Mouse (Mus musculus): ENCODE measurements at regions not wholly inside any gene's neighbourhood (a gene's known extent, or its start where the extent isn't known, plus 50 kb on each side); places are given as distances from the start of the nearest gene placed in this dataset.

GRCm38 (mm10) chr2:46356651-46357050, 1239.5 kb upstream of the Zeb2 start:
- no peak for DNase-seq

- no peak for DNase-seq
These were observed 1223.5 kb upstream of the Zeb2 start for GRCm38 (mm10) chr2:46340694-46341093.

DNA sequence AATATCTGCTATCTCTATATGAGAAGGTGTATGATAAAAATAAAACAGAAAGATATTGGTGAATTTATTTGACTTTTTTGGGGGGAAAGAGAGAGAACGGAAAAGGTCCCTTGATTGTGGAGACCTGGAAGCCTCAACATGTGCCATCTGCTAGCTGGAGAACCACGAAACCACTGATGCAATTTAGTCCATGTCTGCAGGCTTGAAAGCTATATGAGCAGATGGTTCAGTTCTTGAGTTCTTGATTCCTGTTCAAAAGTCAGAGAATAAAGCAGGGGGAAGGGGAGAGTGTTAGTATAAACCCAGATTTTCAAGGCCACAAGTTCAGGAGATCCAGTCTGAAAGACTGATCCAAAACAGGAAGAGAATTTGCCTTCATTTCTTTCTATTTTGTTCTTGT, 1199.5 kb upstream of the Zeb2 start:
- DNase-seq = peak; percentile 12

DNA sequence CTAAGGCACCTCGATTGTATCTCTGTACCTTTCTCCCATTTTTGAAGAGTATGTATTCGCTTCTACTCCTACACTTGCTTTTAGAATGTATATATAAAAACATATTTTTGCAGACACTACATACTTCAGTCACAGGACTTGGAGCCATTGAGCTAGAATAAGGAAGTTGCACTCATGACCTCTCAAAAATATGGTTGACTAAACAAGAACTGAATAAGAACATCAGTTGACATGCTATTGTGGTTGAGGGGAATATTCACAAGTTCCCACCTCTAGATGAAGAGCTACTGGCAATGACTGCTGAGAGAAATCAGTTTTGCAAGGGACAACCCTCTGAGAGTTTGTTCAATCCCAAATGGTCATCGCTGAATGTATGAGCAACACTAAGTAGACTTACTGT, 1198.0 kb upstream of the Zeb2 start:
- DNase-seq = no peak

GRCm38 (mm10) chr2:46307582-46308153, 1190.5 kb upstream of the Zeb2 start:
- no peak for DNase-seq

DNA sequence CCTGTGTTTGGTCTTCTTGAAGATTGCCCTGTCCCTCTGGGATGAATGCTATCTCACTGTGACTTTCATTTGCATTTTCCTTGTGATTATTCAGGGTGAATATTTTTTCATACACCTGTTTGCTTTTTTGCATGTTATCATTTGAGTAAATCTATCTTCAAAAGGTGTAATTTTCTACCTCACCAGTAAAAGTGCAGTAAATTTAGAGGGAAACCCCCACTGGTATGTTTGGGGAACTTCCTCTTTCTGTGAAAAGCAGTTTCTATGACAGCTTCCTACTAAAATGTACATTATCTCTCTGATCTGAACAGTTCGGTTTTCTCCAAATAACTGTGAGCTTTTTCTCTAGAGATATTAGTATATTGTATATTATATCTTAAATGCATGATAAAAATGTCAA, 1185.4 kb upstream of the Zeb2 start:
- DNase-seq = no peak

- DNase-seq = no peak
These were observed 1180.2 kb upstream of the Zeb2 start for GRCm38 (mm10) chr2:46297274-46297843.

DNA sequence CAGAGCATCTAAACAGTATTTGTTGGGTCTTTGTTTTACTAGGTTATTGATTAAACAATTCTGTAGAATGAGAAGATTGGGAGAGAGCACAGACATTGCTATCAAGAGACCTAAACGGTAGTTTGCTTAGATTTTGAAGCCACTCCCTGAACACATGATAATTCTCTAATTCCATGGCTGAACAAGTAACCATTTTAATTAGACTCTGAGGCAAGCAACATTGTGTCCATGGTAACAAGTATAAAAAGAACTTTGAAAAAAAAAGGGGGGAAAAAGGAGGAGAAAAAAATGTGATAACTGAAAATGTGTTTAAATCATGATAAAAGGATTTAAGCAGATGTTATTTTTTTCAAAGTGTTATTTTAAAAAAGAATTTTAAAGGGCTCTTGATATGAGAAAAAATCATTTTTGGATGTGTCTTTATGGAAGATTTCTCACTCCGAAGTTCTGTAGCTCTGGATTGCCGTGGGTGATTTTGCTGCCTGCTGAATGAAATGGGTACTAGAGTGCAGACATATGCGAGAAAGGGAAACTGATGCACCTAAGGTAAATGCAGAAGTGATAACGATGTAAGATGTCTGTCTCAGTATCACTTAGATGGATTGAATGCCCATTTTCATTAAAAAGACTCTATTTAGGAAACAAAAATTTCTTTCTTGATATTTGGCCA, 1166.9 kb upstream of the Zeb2 start:
- no peak for DNase-seq

DNA sequence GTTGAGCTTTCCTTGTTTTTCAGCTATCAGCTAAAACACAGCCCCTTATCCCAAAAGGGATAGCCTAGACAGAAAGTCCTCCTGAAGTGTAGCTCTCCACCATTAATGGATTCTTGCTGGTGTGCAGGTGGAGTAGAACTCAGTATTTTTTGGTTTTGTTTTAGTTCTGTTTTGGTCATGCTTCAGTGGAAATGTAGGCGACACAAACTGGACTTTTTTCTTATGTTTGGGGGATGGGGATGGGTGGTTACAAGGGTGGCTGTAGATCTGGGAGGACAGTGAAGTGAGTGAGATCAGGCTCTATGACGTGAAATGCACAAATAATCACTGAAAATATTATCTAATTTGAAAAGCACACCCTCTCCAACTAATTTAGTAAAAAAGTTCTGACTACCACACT, 1163.6 kb upstream of the Zeb2 start:
- DNase-seq = no peak

DNA sequence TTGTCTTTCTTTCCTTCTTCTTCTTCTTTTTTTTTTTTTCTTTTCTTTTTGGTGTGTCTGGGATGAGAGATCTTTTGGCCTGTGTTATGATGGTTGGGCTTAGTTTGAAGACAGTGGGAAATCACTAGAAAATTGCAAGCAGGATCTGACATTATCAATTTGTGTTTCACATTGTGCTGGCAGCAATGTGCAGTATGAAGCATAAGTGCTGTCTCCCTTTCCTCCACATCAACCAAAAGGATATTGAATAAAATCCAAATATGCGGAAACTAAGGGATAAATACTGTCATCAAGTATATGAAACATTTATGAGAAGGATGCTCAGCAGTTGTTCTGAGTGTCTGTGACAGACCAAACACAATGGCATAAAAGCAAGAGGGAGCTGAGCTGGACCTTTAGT, 1144.4 kb upstream of the Zeb2 start:
- DNase-seq = no peak

DNA sequence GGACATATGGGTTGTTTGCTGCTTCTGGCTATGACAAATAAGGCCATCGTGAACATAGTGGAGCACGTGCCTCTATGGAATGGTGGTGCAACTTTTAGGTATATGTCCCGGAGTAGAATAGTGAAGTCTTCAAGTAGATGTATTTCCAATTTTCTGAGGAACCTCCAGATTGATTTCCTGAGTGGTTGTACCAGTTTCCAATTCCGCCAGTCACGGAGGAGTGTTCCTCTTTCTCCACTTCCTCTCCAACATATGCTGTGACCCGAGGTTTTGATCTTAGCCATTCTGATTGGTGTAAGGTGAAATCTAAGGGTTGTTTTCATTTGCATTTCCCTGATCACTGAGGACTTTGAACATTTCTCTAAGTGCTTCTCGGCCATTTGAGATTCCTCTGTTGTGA, 1134.4 kb upstream of the Zeb2 start:
- DNase-seq = no peak

GRCm38 (mm10) chr2:46245717-46246116, 1128.5 kb upstream of the Zeb2 start:
- no peak for DNase-seq

GRCm38 (mm10) chr2:46244697-46245096, 1127.5 kb upstream of the Zeb2 start:
- DNase-seq = no peak

GRCm38 (mm10) chr2:46242806-46243205, 1125.6 kb upstream of the Zeb2 start:
- peak; percentile 18 for DNase-seq

GRCm38 (mm10) chr2:46239874-46240273, 1122.7 kb upstream of the Zeb2 start:
- DNase-seq = no peak

- DNase-seq = no peak
These were observed 1113.7 kb upstream of the Zeb2 start for GRCm38 (mm10) chr2:46230791-46231450.

GRCm38 (mm10) chr2:46218336-46218957, 1101.3 kb upstream of the Zeb2 start:
- DNase-seq = no peak

DNA sequence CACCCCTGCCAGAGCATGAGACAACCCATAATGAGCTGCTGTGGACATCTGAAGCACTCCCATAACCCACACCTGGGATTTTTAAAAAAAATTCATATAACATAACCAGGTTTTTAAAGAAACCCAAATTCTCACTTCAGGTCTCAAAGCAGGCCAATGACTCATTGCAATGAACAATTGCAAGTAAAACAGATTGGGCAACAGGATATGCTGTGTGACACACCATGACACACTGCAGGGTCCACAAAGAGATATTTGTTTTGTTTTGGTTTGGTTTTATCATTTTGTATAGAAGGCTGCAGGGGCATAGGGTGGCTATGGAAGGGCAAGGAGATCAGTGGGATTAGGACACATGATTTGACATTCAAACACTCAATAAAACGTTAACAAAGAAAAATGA, 1082.1 kb upstream of the Zeb2 start:
- no peak for DNase-seq

- DNase-seq = no peak
These were observed 1070.2 kb upstream of the Zeb2 start for GRCm38 (mm10) chr2:46187265-46187888.

GRCm38 (mm10) chr2:46183241-46183640, 1066.0 kb upstream of the Zeb2 start:
- DNase-seq = no peak

DNA sequence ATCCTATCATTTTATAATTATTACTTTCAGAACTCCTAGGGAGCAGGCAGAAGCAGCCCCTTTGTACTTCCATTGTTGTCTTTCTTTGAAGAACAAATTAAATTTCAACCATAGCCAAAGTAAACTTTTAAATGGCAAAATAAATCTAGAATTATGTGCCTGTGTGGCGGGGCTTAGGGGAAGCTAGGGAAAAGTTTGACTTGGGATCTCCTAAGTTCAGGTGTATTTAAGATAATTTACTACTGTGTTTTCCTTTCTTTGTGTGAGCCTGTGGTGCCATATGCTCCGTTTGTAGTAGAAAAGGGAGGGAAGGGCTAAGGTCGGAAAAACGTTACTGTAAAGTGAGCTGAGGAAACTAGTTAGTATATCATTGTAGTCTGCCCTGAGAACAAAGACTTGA, 1062.5 kb upstream of the Zeb2 start:
- DNase-seq = no peak

- DNase-seq = no peak
These were observed 1051.3 kb upstream of the Zeb2 start for GRCm38 (mm10) chr2:46168488-46168887.

- DNase-seq = no peak
These were observed 1032.7 kb upstream of the Zeb2 start for GRCm38 (mm10) chr2:46149848-46150247.
